30 mouse cellular contexts compared by ENCODE assay signal in genomic region chr8:87112355-87112754, GRCm38 (mm10).
"Had no signal": no experiment of that assay in that cellular context is flagged by ENCODE, and none has a peak within 500 bp of the region (broad histone marks: within the 10 kb centered on the region; RNA-seq: fewer than 3 reads in every experiment).

No protein-coding gene starts in this region.

- H3K4me1 ChIP-seq: limb, embryonic 12.5 days; limb, embryonic 15.5 days; liver, embryonic 12.5 days; liver, embryonic 13.5 days; liver, embryonic 15.5 days; lung, embryonic 15.5 days; megakaryocyte, embryonic 14.5 days; midbrain, embryonic 10.5 days; midbrain, embryonic 12.5 days; midbrain, embryonic 13.5 days; midbrain, embryonic 15.5 days had no signal

- H3K27ac ChIP-seq: left cerebral cortex, adult 2 months; limb, embryonic 10.5 days; limb, embryonic 12.5 days; limb, embryonic 13.5 days; limb, embryonic 15.5 days; liver, embryonic 12.5 days; liver, embryonic 13.5 days; liver, embryonic 14.5 days; liver, embryonic 15.5 days; lung, embryonic 15.5 days; macrophage; midbrain, embryonic 10.5 days; midbrain, embryonic 12.5 days; midbrain, embryonic 13.5 days; midbrain, embryonic 15.5 days had no signal

- H3K36me3 ChIP-seq: limb, embryonic 10.5 days; limb, embryonic 12.5 days; limb, embryonic 13.5 days; limb, embryonic 15.5 days; liver, embryonic 12.5 days; liver, embryonic 13.5 days; liver, embryonic 15.5 days; lung, embryonic 15.5 days; midbrain, embryonic 10.5 days; midbrain, embryonic 12.5 days; midbrain, embryonic 13.5 days; midbrain, embryonic 15.5 days had no signal

- H3K9me3 ChIP-seq: limb, embryonic 10.5 days; limb, embryonic 12.5 days; limb, embryonic 13.5 days; limb, embryonic 15.5 days; liver, embryonic 12.5 days; liver, embryonic 13.5 days; liver, embryonic 15.5 days; lung, embryonic 15.5 days; megakaryocyte, embryonic 14.5 days; midbrain, embryonic 10.5 days; midbrain, embryonic 12.5 days; midbrain, embryonic 13.5 days; midbrain, embryonic 15.5 days had no signal

- DNase-seq: liver; liver, embryonic 13.5 days; liver, postnatal 0 days; lung, adult 18-20 months; lung, adult 2 months; lung, embryonic 14.5 days; lung, postnatal 10 days; lung, postnatal 14 days; lung, postnatal 36 days; lung, postnatal 4 days had no signal

- H3K27me3 ChIP-seq: liver, embryonic 12.5 days; liver, embryonic 13.5 days; liver, embryonic 15.5 days; lung, embryonic 15.5 days; megakaryocyte, embryonic 14.5 days; midbrain, embryonic 12.5 days; midbrain, embryonic 13.5 days; midbrain, embryonic 15.5 days had no signal

- ATAC-seq: liver, embryonic 12.5 days; liver, postnatal 0 days; lung, postnatal 0 days; midbrain, embryonic 13.5 days; midbrain, embryonic 15.5 days; midbrain, embryonic 16.5 days had no signal

- H3K4me3 ChIP-seq: left cerebral cortex, adult 2 months; limb, embryonic 10.5 days; limb, embryonic 12.5 days; limb, embryonic 13.5 days; limb, embryonic 15.5 days; liver, embryonic 12.5 days; liver, embryonic 13.5 days; liver, embryonic 15.5 days; lung, embryonic 15.5 days; megakaryocyte, embryonic 14.5 days; midbrain, embryonic 10.5 days; midbrain, embryonic 12.5 days; midbrain, embryonic 13.5 days; midbrain, embryonic 15.5 days; myocyte had no signal

- H3K4me2 ChIP-seq: limb, embryonic 12.5 days; limb, embryonic 13.5 days; limb, embryonic 15.5 days; liver, embryonic 11.5 days; liver, embryonic 12.5 days; liver, embryonic 13.5 days; liver, embryonic 15.5 days; lung, embryonic 14.5 days; lung, embryonic 15.5 days; midbrain, embryonic 11.5 days; midbrain, embryonic 12.5 days; midbrain, embryonic 13.5 days; midbrain, embryonic 15.5 days had no signal

- H3K9ac ChIP-seq: limb, embryonic 12.5 days; limb, embryonic 13.5 days; limb, embryonic 15.5 days; liver, embryonic 12.5 days; liver, embryonic 13.5 days; liver, embryonic 14.5 days; liver, embryonic 15.5 days; liver, postnatal 0 days; lung, embryonic 14.5 days; lung, embryonic 15.5 days; midbrain, embryonic 12.5 days; midbrain, embryonic 13.5 days; midbrain, embryonic 15.5 days had no signal
